Mouse (Mus musculus) hindbrain, embryonic 10.5 days (tissue): ENCODE data around the gene Cenpl. TPM values are rescaled to one million over a fixed set of nuclear protein-coding genes. Genes with fewer than 3 reads are reported as not detected.
"Not testable (repeated sequence)": the region's sequence is repeated elsewhere in the genome, so short reads cannot be mapped to it uniquely, and the experiment has no call there.

Experiments used
- DNase-seq: peaks from one replicate; pipeline ENCODE4 v3.0.0-alpha.2; 2017; ENCODE audit warnings: low spot score
- H3K27ac ChIP-seq: fragments of 300-500 bp; sonication (generic); 2 replicates; pipeline ENCODE4 v1.5.1; 2016; ENCODE audit warnings: mild to moderate bottlenecking, moderate library complexity
- H3K27me3 ChIP-seq: fragments of 300-500 bp; sonication (generic); 2 replicates; pipeline ENCODE4 v1.6.1; 2016; ENCODE audit warnings: mild to moderate bottlenecking; ENCODE audit not compliant: poor library complexity, insufficient read depth, severe bottlenecking
- H3K36me3 ChIP-seq: fragments of 300-500 bp; sonication (generic); 2 replicates; pipeline ENCODE4 v1.6.1; 2016; ENCODE audit warnings: mild to moderate bottlenecking, moderate library complexity
- H3K4me1 ChIP-seq: fragments of 300-500 bp; sonication (generic); replicated peaks from 2 replicates; pipeline ENCODE4 v1.6.1; 2016; ENCODE audit warnings: mild to moderate bottlenecking
- H3K4me3 ChIP-seq: fragments of 300-500 bp; sonication (generic); 2 replicates; pipeline ENCODE4 v1.5.1; 2016; ENCODE audit warnings: mild to moderate bottlenecking, moderate library complexity
- H3K9me3 ChIP-seq: fragments of 300-500 bp; sonication (generic); 2 replicates; pipeline ENCODE4 v1.6.1; 2016; ENCODE audit warnings: mild to moderate bottlenecking, moderate library complexity
- WGBS: fragments of 180-500 bp; shearing (Covaris S2); methylation state at CpG from one replicate; pipeline ENCODE4 v1.1.7; 2016; 5-methylcytosine and 5-hydroxymethylcytosine counted together
- polyA plus RNA-seq: library from polyadenylated mRNA; unstranded; fragments of >200 nt; fragmentation: Nextera tagmentation; extraction: Ambion mirVana; gene quantifications from 2 replicates; pipeline ENCODE4 v1.2.1, GENCODE M21; 2016

The Cenpl gene
- polyA plus RNA-seq, result 33.0 and 39.9 TPM in 2 replicates

DNA sequence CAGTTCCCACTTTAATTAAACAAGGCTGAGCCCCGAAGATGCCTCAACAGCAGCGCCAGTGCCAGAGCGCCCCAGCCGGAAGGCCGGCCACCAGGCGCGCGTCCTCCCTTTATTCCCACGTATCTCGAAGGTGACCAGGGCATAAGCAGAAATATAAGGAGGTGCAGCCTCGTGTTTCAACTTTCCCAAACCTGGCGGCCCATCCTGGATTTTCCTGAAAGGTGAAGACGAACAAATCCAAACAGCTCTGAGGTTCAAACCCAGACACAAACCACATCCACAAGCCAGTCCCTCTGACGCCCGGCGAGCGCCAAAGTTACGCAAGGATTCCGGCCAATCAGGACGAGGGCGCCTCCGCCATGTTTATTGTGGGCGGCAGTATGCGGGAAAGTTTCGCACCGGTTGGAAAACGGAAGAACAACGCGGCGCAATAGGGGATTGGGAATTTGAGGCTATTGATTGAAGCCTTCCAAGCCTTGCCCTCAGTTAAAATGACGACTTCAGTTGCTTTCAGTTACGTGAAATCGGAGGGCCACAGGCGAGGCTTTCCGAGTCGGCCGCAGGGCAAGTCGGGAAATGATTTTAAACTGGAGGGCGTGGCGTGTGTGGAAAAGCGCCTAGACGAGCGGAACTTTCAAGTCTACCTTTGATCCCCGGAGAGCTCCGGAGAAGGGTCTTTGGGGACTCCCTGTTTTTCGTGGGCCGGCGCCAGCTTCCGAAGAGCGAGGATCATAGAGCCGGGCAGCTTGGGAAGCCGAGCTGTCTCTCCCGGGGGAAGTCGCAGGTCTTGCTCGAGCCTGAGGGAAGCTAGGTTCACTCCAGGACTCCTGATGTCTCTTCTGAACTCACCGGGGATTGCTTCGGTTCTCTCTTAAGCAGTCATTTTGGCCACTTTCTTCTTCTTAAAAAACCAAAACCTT lies at the start of gene Cenpl, which contains the start of gene Dars2:
Gene Cenpl, plus strand, starts transcription at position 362 of the 920 bp plus-strand sequence.
Gene Dars2, minus strand, starts transcription at position 307 of the 920 bp plus-strand sequence.
- WGBS, result under 1% methylated on average over 57 of the region's 57 CpGs
- H3K9me3 ChIP-seq, result no peaks in the 10 kb centered on the region
- H3K27me3 ChIP-seq, result no peaks in the 10 kb centered on the region
- H3K36me3 ChIP-seq, result peaks cover 20% of the 10 kb centered on the region
- H3K4me3 ChIP-seq, result peak within 1 kb of the TSS; percentile 80
- H3K4me1 ChIP-seq, result peaks cover 37% of the 10 kb centered on the region
- peak; percentile 95 for DNase-seq
- H3K27ac ChIP-seq, result peak within 1 kb of the TSS; percentile 93

GRCm38 (mm10) chr1:161025410-161026210 lies 44.9 kb upstream of the Cenpl start:
- no peak for DNase-seq
- H3K36me3 ChIP-seq, result peaks cover 49% of the 10 kb centered on the region
- no peak overlapping the region for H3K4me3 ChIP-seq
- no peaks in the 10 kb centered on the region for H3K27me3 ChIP-seq
- H3K4me1 ChIP-seq, result no peaks in the 10 kb centered on the region
- H3K9me3 ChIP-seq, result no peaks in the 10 kb centered on the region
- WGBS, result 90% methylated on average over 5 of the region's 5 CpGs
- H3K27ac ChIP-seq, result no peak overlapping the region

GRCm38 (mm10) chr1:161027196-161027595 lies 43.3 kb upstream of the Cenpl start:
- no peak for DNase-seq
- no peak overlapping the region for H3K27ac ChIP-seq
- 84% methylated on average over 2 of the region's 2 CpGs for WGBS
- H3K27me3 ChIP-seq, result no peaks in the 10 kb centered on the region
- no peak overlapping the region for H3K4me3 ChIP-seq
- no peaks in the 10 kb centered on the region for H3K9me3 ChIP-seq
- H3K36me3 ChIP-seq, result peaks cover 57% of the 10 kb centered on the region
- H3K4me1 ChIP-seq, result no peaks in the 10 kb centered on the region

GRCm38 (mm10) chr1:161028427-161028826 lies 42.1 kb upstream of the Cenpl start:
- not testable (repeated sequence) for DNase-seq

DNA sequence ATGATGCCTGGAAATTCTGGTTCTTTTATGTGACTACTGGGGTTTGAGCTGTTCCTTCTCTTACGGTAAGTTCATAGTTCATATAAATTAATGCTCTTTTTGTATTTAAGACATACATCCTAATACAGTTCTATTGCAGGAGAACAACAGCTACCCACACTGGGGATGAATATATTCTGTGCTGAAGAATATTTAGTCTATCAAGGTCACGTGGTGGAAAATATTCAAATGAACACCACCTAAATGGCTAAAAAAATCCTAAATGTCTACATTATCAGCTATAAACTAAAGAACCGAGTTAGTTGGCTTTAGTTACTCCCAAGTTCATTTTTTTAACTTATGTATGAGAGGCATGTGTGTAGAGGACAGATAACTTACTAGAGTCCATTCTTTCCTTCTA lies 40.5 kb upstream of the Cenpl start:
- H3K4me1 ChIP-seq, result peaks cover 10% of the 10 kb centered on the region
- WGBS, result 97% methylated on average over 3 of the region's 3 CpGs
- no peak overlapping the region for H3K27ac ChIP-seq
- peaks cover 53% of the 10 kb centered on the region for H3K36me3 ChIP-seq
- H3K4me3 ChIP-seq, result no peak overlapping the region
- DNase-seq, result no peak
- no peaks in the 10 kb centered on the region for H3K27me3 ChIP-seq
- H3K9me3 ChIP-seq, result no peaks in the 10 kb centered on the region

More at GRCm38 (mm10) chr1:161028427-161028826, 42.1 kb upstream of the Cenpl start:
- H3K4me3 ChIP-seq, H3K27ac ChIP-seq, H3K4me1 ChIP-seq, H3K27me3 ChIP-seq, H3K9me3 ChIP-seq: not testable (repeated sequence)
- peaks cover 61% of the 10 kb centered on the region for H3K36me3 ChIP-seq
- WGBS, result 85% methylated on average over 1 of the region's 1 CpGs

- Histone ChIP-seq H3K36me3 (peaks cover 59% of the 10 kb centered on the region), H3K27me3 (no peaks in the 10 kb centered on the region), H3K4me3 (no peak overlapping the region), H3K4me1 (peaks cover 13% of the 10 kb centered on the region), H3K27ac (no peak overlapping the region), H3K9me3 (no peaks in the 10 kb centered on the region)
- no peak for DNase-seq
- 94% methylated on average over 9 of the region's 9 CpGs for WGBS
Observed at GRCm38 (mm10) chr1:161031881-161032280, 38.6 kb upstream of the Cenpl start.

DNA sequence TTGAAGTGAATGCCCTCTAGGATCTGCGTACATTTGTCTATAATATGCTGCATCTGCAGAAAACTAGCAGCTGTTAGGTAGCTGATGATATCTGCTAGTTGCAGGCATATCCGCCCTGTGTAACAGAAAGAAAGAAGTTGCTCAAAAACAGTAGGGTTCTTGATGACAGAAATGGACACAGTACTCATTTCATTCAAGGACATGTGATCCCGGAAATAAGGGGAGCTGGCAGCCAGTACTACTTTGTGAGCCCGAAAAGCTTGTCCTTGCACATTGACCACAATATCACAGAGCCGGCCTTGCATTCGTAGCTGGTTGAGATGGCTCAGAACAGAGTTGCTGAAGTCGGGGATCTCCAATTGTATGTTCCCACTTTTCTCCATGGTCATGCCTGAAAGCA lies 38.2 kb upstream of the Cenpl start:
- Histone ChIP-seq H3K27ac (no peak overlapping the region), H3K9me3 (no peaks in the 10 kb centered on the region), H3K4me3 (no peak overlapping the region), H3K27me3 (no peaks in the 10 kb centered on the region), H3K36me3 (peaks cover 59% of the 10 kb centered on the region), H3K4me1 (peaks cover 17% of the 10 kb centered on the region)
- no peak for DNase-seq
- WGBS, result 89% methylated on average over 7 of the region's 7 CpGs

- Histone ChIP-seq H3K36me3 (peaks cover 72% of the 10 kb centered on the region), H3K4me1 (peaks cover 25% of the 10 kb centered on the region), H3K27ac (peak overlapping the region; percentile 96), H3K27me3 (no peaks in the 10 kb centered on the region), H3K4me3 (peak overlapping the region; percentile 87), H3K9me3 (no peaks in the 10 kb centered on the region)
- 3% methylated on average over 21 of the region's 21 CpGs for WGBS
- no peak for DNase-seq
Observed at GRCm38 (mm10) chr1:161033856-161034434, 36.6 kb upstream of the Cenpl start.

- H3K36me3 ChIP-seq, result peaks cover 71% of the 10 kb centered on the region
Observed at GRCm38 (mm10) chr1:161034435-161035280, 35.9 kb upstream of the Cenpl start, which contains the start of gene Zbtb37. TSS of gene Zbtb37 (minus strand) at chr1:161034849.

DNA sequence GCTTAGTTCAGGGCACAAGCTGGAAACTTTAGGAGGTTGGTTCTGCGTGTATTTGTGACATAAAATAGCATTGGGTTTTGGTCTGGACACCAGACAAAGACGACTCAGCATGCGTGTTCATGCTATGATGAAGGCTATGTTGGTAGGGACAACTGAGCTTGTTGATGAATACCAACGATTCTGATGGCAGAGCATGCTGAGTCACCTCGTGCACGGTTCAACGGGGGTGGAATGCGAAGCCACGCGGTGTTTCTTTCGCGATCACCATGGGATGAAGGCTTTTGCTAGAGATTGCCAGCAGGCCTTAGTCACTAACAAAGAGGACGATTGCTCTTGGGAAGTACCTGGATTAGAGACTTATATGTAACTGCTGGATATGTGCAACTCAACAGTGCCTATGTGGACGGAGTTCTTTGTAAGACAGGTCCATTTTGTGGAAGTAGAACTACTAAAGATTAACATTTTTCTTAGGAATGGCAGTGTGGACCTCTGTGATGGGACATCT lies 35.2 kb upstream of the Cenpl start:
- H3K36me3 ChIP-seq, result peaks cover 64% of the 10 kb centered on the region
- H3K4me1 ChIP-seq, result peaks cover 25% of the 10 kb centered on the region
- no peaks in the 10 kb centered on the region for H3K27me3 ChIP-seq
- no peak for DNase-seq
- peak overlapping the region; percentile 87 for H3K4me3 ChIP-seq
- peak overlapping the region; percentile 96 for H3K27ac ChIP-seq
- H3K9me3 ChIP-seq, result no peaks in the 10 kb centered on the region
- under 1% methylated on average over 14 of the region's 14 CpGs for WGBS

More at GRCm38 (mm10) chr1:161034435-161035280, 35.9 kb upstream of the Cenpl start, which contains the start of gene Zbtb37:
- H3K4me1 ChIP-seq, result peaks cover 25% of the 10 kb centered on the region
- H3K27ac ChIP-seq, result peak within 1 kb of the TSS; percentile 96
- H3K9me3 ChIP-seq, result no peaks in the 10 kb centered on the region
- H3K4me3 ChIP-seq, result peak within 1 kb of the TSS; percentile 87
- DNase-seq, result peak; percentile 100
- no peaks in the 10 kb centered on the region for H3K27me3 ChIP-seq
- under 1% methylated on average over 76 of the region's 76 CpGs for WGBS

- Histone ChIP-seq H3K27me3 (no peaks in the 10 kb centered on the region), H3K4me3 (peak overlapping the region; percentile 87), H3K27ac (peak overlapping the region; percentile 96), H3K36me3 (peaks cover 59% of the 10 kb centered on the region), H3K4me1 (peaks cover 25% of the 10 kb centered on the region), H3K9me3 (no peaks in the 10 kb centered on the region)
- no peak for DNase-seq
- WGBS, result under 1% methylated on average over 6 of the region's 6 CpGs
Observed at GRCm38 (mm10) chr1:161035786-161036404, 34.6 kb upstream of the Cenpl start.
